Mouse (Mus musculus) kidney, postnatal 4 days (tissue): ENCODE data around the gene Tpm4.

Experiments
- DNase-seq, 2 experiments: peaks; one replicate each; pipeline ENCODE4 v3.0.0; 2021; ENCODE audit warnings: mixed read lengths in 2 of 2

Tpm4 gene

DNA sequence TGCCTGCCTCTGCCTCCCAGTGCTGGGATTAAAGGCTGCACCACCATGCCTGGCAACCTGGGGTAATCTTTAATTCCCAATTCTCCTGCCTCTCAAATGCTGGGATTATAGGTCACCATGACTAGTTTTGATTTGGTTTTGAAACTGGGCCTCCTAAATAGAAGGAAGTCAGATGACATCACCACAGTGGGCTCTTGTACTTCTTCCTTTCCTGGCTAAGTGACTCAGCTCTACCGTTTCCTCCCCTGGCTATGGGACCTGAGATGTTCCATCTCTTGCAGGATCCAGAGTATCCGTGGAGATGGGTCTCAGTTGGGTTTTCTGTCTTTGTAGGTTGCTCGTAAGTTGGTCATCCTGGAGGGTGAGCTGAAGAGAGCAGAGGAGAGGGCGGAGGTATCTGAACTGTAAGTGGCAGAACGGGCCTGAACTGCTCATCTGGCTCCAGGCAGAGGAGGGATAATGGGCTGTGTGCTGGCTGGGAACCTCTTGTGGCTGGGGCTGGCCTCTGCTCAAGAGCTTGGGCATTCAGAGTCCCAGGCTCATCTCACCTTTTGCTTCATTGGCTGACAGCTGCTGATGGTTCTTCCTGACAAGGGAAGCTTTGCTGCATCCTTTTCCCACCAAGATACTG lies 9.7 kb downstream of the Tpm4 start:
- no peak for DNase-seq

GRCm38 (mm10) chr8:72145511-72145910 lies 10.7 kb downstream of the Tpm4 start:
- DNase-seq = no peak

GRCm38 (mm10) chr8:72146056-72146455 lies 11.3 kb downstream of the Tpm4 start:
- DNase-seq = no peak

DNA sequence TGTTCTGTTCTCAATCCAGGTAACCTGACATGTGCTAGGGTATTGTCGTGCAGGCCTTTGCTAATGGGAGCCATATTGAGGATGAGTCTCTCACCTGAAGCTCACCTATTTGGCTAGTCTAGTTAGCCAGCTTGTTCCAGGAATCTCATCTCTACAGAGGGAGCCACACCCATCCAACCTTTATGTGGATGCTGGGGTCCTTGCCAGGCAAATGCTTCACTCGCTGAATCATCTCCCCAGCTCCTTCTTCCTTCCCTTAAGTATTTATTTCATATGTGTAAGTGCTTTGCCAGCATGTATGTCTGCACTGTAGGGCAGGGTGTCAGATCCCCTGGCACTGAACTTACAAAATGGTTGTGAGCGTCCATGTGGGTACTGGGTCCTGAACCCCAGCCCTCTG lies 11.8 kb downstream of the Tpm4 start:
- no peak for DNase-seq

DNA sequence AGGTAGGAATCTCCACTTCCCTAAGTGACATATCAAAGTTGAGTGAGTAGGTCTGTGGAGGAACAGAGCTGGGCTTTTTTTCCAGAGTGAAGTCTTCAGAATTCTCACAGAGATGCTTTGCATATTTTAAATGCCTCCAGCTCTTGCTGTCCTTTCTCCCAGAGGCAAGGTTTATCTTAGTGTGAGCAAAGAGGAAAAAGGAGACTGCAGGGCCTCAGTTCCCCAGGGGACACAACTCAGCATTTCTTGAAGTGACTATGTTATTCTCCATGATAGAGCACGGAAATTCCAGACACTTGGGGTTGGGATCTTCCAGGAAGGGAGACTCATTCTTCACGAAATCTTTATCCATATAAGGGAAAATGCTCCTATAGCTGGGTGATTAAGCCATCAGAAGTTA lies 12.5 kb downstream of the Tpm4 start:
- no peak for DNase-seq

DNA sequence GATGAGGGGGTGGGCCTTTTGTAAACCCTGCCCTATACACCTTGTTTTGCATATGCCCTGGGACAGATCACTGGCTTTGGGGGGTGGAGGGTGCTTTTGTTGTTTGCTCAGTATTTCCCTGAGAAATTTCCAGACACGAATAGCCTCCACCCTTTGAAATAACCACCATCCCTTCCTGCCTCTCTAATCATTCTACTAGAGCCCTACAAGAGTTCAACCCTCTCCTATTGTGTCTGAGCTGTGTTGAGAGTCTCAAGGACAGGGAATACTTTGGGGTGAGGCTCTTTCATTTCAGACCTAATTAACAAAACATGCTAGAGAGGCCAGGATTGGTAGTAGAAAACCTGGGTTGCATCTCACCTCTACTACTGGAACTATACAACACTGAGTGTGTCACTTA lies 14.3 kb downstream of the Tpm4 start:
- no peak for DNase-seq

DNA sequence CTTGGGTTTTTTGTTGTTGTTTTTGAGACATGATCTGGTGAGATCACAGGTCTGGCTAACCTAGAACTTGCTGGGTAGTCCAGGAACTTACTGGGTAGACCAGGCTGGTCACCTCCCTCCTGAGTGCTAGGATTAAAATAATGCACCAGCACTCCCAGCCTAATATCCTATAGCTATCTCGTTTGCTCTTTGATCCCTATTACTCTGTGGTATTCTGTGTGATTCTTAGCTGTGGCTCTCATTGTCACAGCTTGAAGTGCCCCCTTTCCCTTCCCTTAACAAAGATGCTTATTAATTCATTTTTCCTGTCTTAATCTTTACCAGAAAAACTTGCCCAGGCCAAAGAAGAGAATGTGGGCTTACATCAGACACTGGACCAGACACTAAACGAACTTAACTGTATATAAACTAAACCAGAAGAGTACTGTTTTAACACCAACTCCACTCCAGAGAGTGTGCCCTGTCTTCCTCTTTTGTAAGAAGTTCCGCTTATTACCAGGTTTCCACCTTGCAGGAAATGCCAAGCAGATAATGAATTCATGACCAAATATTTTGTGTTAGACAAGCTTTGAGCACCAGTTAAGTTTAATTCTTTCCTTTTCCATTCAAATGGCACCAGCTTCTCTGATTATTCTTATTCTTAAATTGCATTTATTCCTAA lies 16.8 kb downstream of the Tpm4 start:
- DNase-seq = no peak

GRCm38 (mm10) chr8:72153382-72153781 lies 18.6 kb downstream of the Tpm4 start:
- DNase-seq = no peak

- DNase-seq = no peak
Measured at GRCm38 (mm10) chr8:72158096-72158495, 23.3 kb downstream of the Tpm4 start.

GRCm38 (mm10) chr8:72158726-72159125 lies 24.0 kb downstream of the Tpm4 start:
- DNase-seq = no peak

DNA sequence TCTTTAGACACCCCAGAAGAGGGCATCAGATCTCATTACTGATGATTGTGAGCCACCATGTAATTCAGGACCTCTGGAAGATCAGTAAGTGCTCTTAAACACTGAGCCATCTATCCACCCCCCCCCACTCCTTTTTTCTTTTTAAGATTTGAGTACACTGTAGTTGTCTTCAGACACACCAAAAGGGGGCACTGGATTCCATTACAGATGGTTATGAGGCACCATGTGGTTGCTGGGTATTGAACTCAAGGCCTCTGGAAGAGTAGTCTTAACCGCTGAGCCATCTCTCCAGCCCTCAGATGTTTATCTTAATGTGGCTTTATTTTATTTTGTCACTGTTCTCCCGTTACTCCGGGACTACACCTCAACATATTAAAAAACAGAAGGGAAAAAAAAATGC lies 25.2 kb downstream of the Tpm4 start:
- DNase-seq = no peak

- DNase-seq = peak; percentile 99 to 100
Measured at GRCm38 (mm10) chr8:72160707-72161697, 26.2 kb downstream of the Tpm4 start, which contains the start of gene Rab8a. TSS of gene Rab8a (plus strand) at chr8:72161200.

- DNase-seq = no peak
Measured at GRCm38 (mm10) chr8:72162821-72163220, 28.0 kb downstream of the Tpm4 start.

DNA sequence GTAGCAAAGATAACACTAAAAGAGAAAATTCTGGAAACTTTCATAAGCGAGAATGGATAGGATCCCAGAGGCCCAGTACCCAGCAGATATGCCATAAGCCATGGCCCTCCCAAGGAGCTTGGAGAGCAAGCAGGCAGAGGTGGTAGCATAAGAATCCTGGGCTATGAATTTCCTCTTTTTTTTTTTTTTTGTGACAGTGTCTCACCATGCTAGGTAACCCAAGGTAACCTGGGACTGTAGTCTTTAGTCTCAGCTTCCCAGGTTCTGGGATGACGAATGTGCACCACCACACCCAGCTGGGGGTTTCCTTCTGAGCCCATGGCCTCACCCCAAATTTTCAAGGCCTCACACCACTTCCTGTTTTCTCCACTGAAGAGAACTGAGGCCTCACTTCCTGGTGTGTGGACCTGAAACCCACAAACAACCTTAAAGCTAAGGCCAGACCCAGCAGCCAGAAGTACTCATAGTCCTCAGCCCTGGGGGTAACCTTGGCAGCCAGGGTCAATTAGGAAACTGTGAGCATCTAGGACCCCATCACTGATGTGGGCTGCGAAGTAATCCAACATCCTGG lies 34.4 kb downstream of the Tpm4 start:
- no peak for DNase-seq

- peak in 1 of 2 experiments; percentile 42 for DNase-seq
Measured at GRCm38 (mm10) chr8:72169681-72170249, 35.0 kb downstream of the Tpm4 start.

DNA sequence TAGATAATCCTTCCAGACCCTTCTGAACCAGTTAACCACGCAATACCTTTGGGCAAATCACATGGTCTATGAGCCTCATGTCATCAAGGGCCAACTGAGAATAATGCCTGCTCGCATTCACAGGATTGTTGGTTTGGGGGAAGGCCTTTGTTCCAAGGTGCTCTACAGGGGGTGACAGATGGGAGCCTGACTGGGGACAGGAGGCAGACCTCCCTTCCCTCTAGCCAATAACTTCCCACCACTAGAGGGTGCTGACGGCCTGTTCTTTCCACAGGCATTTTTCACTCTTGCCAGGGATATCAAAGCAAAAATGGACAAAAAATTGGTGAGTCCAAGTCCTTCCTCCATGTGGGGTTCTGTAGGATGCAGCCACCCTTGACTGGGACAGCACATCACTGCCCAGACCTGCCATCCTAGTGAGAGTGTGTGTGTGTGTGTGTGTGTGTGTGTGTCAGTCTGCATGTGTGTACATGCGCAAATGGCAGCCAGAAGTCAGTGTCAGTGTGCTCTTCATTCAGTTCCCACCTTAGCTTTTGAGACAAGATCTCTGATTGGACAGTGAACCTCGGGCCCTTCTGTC lies 42.7 kb downstream of the Tpm4 start:
- peak; percentile 84 for DNase-seq

- no peak for DNase-seq
Measured at GRCm38 (mm10) chr8:72183554-72184202, 48.9 kb downstream of the Tpm4 start.

DNA sequence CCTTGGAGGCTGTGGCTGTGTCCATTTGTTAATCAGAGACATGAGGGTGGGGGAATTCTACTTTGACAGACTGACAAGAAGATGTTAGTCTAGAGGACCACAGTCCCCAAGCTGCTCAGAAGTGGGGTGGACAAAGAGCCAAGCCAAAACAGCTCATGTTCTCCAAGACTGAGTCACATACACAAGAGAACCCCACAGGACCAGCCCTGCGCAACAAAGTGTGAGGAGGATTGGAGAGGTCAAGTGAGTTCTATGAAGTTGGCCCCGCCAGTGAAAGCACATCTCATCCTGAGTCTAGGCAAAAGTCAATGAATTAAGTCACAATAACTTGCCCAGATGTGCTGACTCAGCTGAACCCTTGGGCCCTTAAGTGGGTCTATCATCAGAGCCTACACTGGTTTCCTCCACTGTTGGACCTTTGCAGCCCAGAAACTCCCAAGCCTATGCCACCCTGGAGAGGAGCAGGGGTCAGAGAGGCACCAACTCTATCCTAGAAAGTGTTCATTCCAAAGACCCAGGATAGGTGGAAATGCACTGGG lies 53.1 kb downstream of the Tpm4 start:
- no peak for DNase-seq

GRCm38 (mm10) chr8:72189417-72190214 lies 54.8 kb downstream of the Tpm4 start, which contains the start of gene Hsh2d:
TSS of gene Hsh2d (plus strand) at chr8:72189638.
- peak in 1 of 2 experiments; percentile 30 for DNase-seq

GRCm38 (mm10) chr8:72190215-72190539 lies 55.4 kb downstream of the Tpm4 start:
- DNase-seq = no peak

DNA sequence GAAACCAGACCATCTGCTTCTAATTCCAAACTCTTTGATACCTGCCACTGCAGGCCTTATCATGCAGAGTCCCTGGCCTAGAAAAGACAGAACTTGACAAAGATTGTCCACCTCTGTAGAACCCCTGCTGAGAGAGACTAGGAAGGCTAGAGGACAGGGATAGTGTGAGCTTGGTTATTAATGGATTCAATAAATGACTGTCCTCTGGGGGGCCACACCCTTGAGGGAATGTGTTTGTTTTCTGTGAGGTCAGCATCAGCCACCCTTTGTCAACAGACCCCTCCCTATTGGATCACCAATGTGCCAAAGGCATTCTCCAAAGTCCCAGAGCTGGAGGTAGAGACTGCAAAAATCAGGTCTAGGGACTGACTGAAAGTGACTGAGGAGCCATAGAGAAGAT lies 57.3 kb downstream of the Tpm4 start:
- DNase-seq = no peak
